In genomic region chrX:163722785-163723577, GRCm38 (mm10) we compare ENCODE assay signal across 13 mouse cellular contexts. TPM values are rescaled to one million over a fixed set of nuclear protein-coding genes. Genes with fewer than 3 reads are reported as not detected.
DNase-seq lines count a peak whose midpoint lies in the region; ATAC-seq lines count a peak whose summit lies in the region.
"Had no signal": no experiment of that assay in that cellular context is flagged by ENCODE, and none has a peak within 500 bp of the region (broad histone marks: within the 10 kb centered on the region; RNA-seq: fewer than 3 reads in every experiment).

No protein-coding gene starts in this region.

- H3K9ac ChIP-seq in hindbrain, embryonic 11.5 days (ENCODE audit: low read depth, low read length) = no peak overlapping the region
- H3K9ac ChIP-seq in forebrain, embryonic 15.5 days (replicated peaks) = no peak overlapping the region

- 36% methylated on average over 12 of the region's 12 CpGs for WGBS in hindbrain, embryonic 11.5 days
- WGBS in hindbrain, embryonic 10.5 days = 40% methylated on average over 12 of the region's 12 CpGs
- 29% methylated on average over 12 of the region's 12 CpGs for WGBS in forebrain, embryonic 15.5 days
- whole genome bisulfite sequencing in midbrain, embryonic 10.5 days = 39% methylated on average over 12 of the region's 12 CpGs

- H3K4me3 ChIP-seq in hindbrain, embryonic 11.5 days (ENCODE audit: low read depth, low read length) = no peak overlapping the region
- H3K4me3 ChIP-seq in hindbrain, embryonic 10.5 days = no peak overlapping the region
- no peak overlapping the region for H3K4me3 ChIP-seq in forebrain, embryonic 15.5 days
- no peak overlapping the region for H3K4me3 ChIP-seq in midbrain, embryonic 10.5 days

- no peaks in the 10 kb centered on the region for H3K36me3 ChIP-seq in hindbrain, embryonic 11.5 days (ENCODE audit: control insufficient read depth, insufficient read depth, low read length)
- no peaks in the 10 kb centered on the region for H3K36me3 ChIP-seq in hindbrain, embryonic 10.5 days
- no peaks in the 10 kb centered on the region for H3K36me3 ChIP-seq in forebrain, embryonic 15.5 days
- no peaks in the 10 kb centered on the region for H3K36me3 ChIP-seq in midbrain, embryonic 10.5 days

- H3K27me3 ChIP-seq in hindbrain, embryonic 11.5 days (ENCODE audit: control insufficient read depth, insufficient read depth, low read length) = peaks cover 3% of the 10 kb centered on the region; the same call in 1 of the 2 replicates
- H3K27me3 ChIP-seq in hindbrain, embryonic 10.5 days (ENCODE audit: insufficient read depth, poor library complexity, severe bottlenecking) = peaks cover 50% of the 10 kb centered on the region
- H3K27me3 ChIP-seq in forebrain, embryonic 15.5 days = no peaks in the 10 kb centered on the region
- peaks cover 72% of the 10 kb centered on the region for H3K27me3 ChIP-seq in midbrain, embryonic 10.5 days (ENCODE audit: low read depth, poor library complexity, severe bottlenecking)

- H3K4me1 ChIP-seq in hindbrain, embryonic 11.5 days (replicated peaks; ENCODE audit: control insufficient read depth, insufficient read depth, low read length) = no peaks in the 10 kb centered on the region
- peaks cover 6% of the 10 kb centered on the region; the same call in 1 of the 2 replicates for H3K4me1 ChIP-seq in hindbrain, embryonic 10.5 days (replicated peaks)
- H3K4me1 ChIP-seq in forebrain, embryonic 15.5 days = peaks cover 10% of the 10 kb centered on the region
- H3K4me1 ChIP-seq in midbrain, embryonic 10.5 days = peaks cover 22% of the 10 kb centered on the region

- H3K9me3 ChIP-seq in hindbrain, embryonic 11.5 days (ENCODE audit: control insufficient read depth, low read length) = no peaks in the 10 kb centered on the region
- H3K9me3 ChIP-seq in hindbrain, embryonic 10.5 days = no peaks in the 10 kb centered on the region
- no peaks in the 10 kb centered on the region for H3K9me3 ChIP-seq in forebrain, embryonic 15.5 days
- no peaks in the 10 kb centered on the region for H3K9me3 ChIP-seq in midbrain, embryonic 10.5 days (replicated peaks)

- DNase-seq in hindbrain, embryonic 11.5 days (ENCODE audit: low spot score) = peak; percentile 21
- no peak for DNase-seq in hindbrain, embryonic 10.5 days (ENCODE audit: low spot score)
- DNase-seq in midbrain, embryonic 10.5 days (ENCODE audit: low spot score) = peak; percentile 11
- peak; percentile 47 for DNase-seq in retina, postnatal 1 day
- no peak for DNase-seq in urinary bladder, postnatal 36 days (ENCODE audit: low spot score in 2 of 2)
- no peak for DNase-seq in frontal cortex, postnatal 36 days (ENCODE audit: low spot score in 2 of 2)
- DNase-seq in lung, postnatal 10 days = no peak
- DNase-seq: cerebellum, adult 9-10 months; lung, postnatal 14 days; thymus, adult 2 months had no signal

- H3K27ac ChIP-seq in hindbrain, embryonic 11.5 days (ENCODE audit: low read depth, low read length) = no peak overlapping the region
- H3K27ac ChIP-seq in hindbrain, embryonic 10.5 days = no peak overlapping the region; the same call in 1 of the 2 replicates
- H3K27ac ChIP-seq in forebrain, embryonic 15.5 days (replicated peaks) = peak overlapping the region; percentile 63
- H3K27ac ChIP-seq in midbrain, embryonic 10.5 days (replicated peaks) = peak overlapping the region; percentile 38; the same call in 1 of the 2 replicates

- H3K4me2 ChIP-seq in hindbrain, embryonic 11.5 days (replicated peaks; ENCODE audit: low read depth, low read length) = no peak overlapping the region
- H3K4me2 ChIP-seq in forebrain, embryonic 15.5 days (replicated peaks) = peak overlapping the region; percentile 31
- H3K4me2 ChIP-seq: heart, embryonic 11.5 days had no signal

- peak; percentile 80 for ATAC-seq in hindbrain, embryonic 11.5 days (ENCODE audit: low FRiP score)
- ATAC-seq in forebrain, embryonic 15.5 days (replicated peaks) = peak; percentile 80

RNA-seq across cellular contexts. Expression of gene Rnf138rt1, which starts 38.1 kb away (rescaled TPM):
- 0.42 and 0.50 TPM in 2 replicates for polyA plus RNA-seq in hindbrain, embryonic 11.5 days (2014; fragmentation: Nextera tagmentation; extraction: Ambion mirVana)
- polyA plus RNA-seq in hindbrain, embryonic 10.5 days (2016; fragmentation: Nextera tagmentation; extraction: Ambion mirVana) = 0.34 and 0.50 TPM in 2 replicates
- polyA plus RNA-seq in forebrain, embryonic 15.5 days (2015; fragmentation: Nextera tagmentation; extraction: Ambion mirVana) = 2.3 and 3.3 TPM in 2 replicates
- polyA plus RNA-seq in midbrain, embryonic 10.5 days (2016; fragmentation: Nextera tagmentation; extraction: Ambion mirVana) = 0.12 and 0.22 TPM in 2 replicates
- polyA plus RNA-seq: heart, embryonic 11.5 days; intestine, embryonic 14.5 days; thymus, adult 2 months had no signal

Comparison
In these comparisons a context has a peak if more than half of its experiments do, and no peak if none do; other contexts are left out.
1. DNase-seq: peak in hindbrain, embryonic 11.5 days (single experiment), midbrain, embryonic 10.5 days (single experiment) and retina, postnatal 1 day (single experiment); none in hindbrain, embryonic 10.5 days (single experiment), urinary bladder, postnatal 36 days (0 of 2), frontal cortex, postnatal 36 days (0 of 2) and lung, postnatal 10 days (single experiment).
2. H3K27ac ChIP-seq: peak in forebrain, embryonic 15.5 days (single experiment) and midbrain, embryonic 10.5 days (single experiment); none in hindbrain, embryonic 11.5 days (single experiment) and hindbrain, embryonic 10.5 days (single experiment).